8 mouse cellular contexts compared by ENCODE assay signal in the genomic region with DNA sequence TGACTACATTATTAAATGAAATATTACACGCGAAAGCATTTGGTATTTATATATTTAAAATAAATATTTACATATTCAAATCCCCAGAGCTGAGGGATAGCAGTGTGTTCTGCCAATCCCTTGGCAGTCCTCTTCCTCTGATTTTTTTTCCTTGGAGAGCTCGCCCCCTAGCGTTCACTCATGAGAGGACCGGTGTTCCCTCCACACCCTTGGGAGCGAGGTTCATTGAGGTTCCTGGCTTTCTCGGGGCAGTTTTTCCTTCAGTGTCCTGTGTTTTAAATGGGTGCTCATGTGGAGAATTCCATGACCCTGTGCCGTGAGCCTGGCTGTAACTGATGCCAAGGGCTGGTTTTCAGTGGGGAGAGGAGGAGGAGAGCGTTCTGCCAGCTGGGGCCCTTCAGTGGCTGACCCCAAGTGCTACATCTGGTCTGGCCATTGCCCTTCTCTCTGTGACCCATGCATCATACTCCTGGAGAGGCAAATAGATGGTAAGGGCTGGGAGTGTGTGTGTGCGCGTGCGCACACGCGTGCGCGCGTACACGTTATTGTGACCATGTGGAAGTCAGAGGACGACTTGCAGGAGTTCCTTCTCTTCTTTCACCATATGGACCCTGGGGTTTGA. TPM values are rescaled to one million over a fixed set of nuclear protein-coding genes. Genes with fewer than 3 reads are reported as not detected.
DNase-seq lines count a peak whose midpoint lies in the region; ATAC-seq and TF ChIP-seq lines count a peak whose summit lies in the region.

No protein-coding gene starts in this region.

- TF ChIP-seq EP300 in stomach, postnatal 0 days (optimal IDR thresholded peaks at IDR 0.05) = no peak

- DNase-seq in 3T3-L1 (ENCODE audit: low read depth, low spot score) = peak; percentile 82
- peak; percentile 82 for DNase-seq in adrenal gland, adult 2 months
- DNase-seq in gastrocnemius, postnatal 14 days = peak; percentile 72
- DNase-seq in liver, adult 2 months (ENCODE audit: extremely low read depth, low read depth, low spot score) = peak; percentile 57
- DNase-seq in neural tube, embryonic 10.5 days (ENCODE audit: extremely low spot score, low spot score) = peak; percentile 78
- DNase-seq in stomach, postnatal 0 days (ENCODE audit: low spot score) = peak; percentile 79

- no peak for TF ChIP-seq POLR2A in cortical plate, adult 2 months (IDR thresholded peaks at IDR 0.05; ENCODE audit: extremely low read depth, insufficient read depth, low read length)
- no peak for TF ChIP-seq POLR2A in liver, adult 2 months (IDR thresholded peaks at IDR 0.05; ENCODE audit: extremely low read depth, insufficient read depth, low read length)

- H3K9me3 ChIP-seq in kidney, embryonic 14.5 days (ENCODE audit: control insufficient read depth, low read length) = peaks cover 4% of the 10 kb centered on the region; the same call in 1 of the 2 replicates
- no peaks in the 10 kb centered on the region for H3K9me3 ChIP-seq in stomach, postnatal 0 days (ENCODE audit: control insufficient read depth, low read length)

- no peaks in the 10 kb centered on the region for H3K4me1 ChIP-seq in cortical plate, adult 2 months (ENCODE audit: control insufficient read depth, insufficient read depth, low read length)
- H3K4me1 ChIP-seq in kidney, embryonic 14.5 days (ENCODE audit: control insufficient read depth, insufficient read depth, low read length) = no peaks in the 10 kb centered on the region
- peaks cover 20% of the 10 kb centered on the region for H3K4me1 ChIP-seq in liver, adult 2 months (ENCODE audit: control insufficient read depth, insufficient read depth, low read length)
- H3K4me1 ChIP-seq in stomach, postnatal 0 days (replicated peaks; ENCODE audit: control insufficient read depth, insufficient read depth) = no peaks in the 10 kb centered on the region

- H3K27me3 ChIP-seq in kidney, embryonic 14.5 days (ENCODE audit: control insufficient read depth, insufficient read depth, low read length) = no peaks in the 10 kb centered on the region
- no peaks in the 10 kb centered on the region for H3K27me3 ChIP-seq in liver, adult 2 months (ENCODE audit: control insufficient read depth, insufficient read depth, low read length)
- H3K27me3 ChIP-seq in stomach, postnatal 0 days (ENCODE audit: control insufficient read depth, insufficient read depth, low read length) = no peaks in the 10 kb centered on the region

- no peaks in the 10 kb centered on the region for H3K36me3 ChIP-seq in kidney, embryonic 14.5 days (ENCODE audit: control insufficient read depth, insufficient read depth, low read length)
- H3K36me3 ChIP-seq in liver, adult 2 months (ENCODE audit: control insufficient read depth, insufficient read depth, low read length) = peaks cover 27% of the 10 kb centered on the region
- H3K36me3 ChIP-seq in stomach, postnatal 0 days (ENCODE audit: control insufficient read depth, insufficient read depth, low read length) = no peaks in the 10 kb centered on the region

- no peak overlapping the region for H3K4me3 ChIP-seq in cortical plate, adult 2 months (ENCODE audit: insufficient read depth, low read length)
- no peak overlapping the region for H3K4me3 ChIP-seq in kidney, embryonic 14.5 days (ENCODE audit: low read length)
- H3K4me3 ChIP-seq in liver, adult 2 months (ENCODE audit: insufficient read depth, low read depth, low read length) = no peak overlapping the region
- H3K4me3 ChIP-seq in stomach, postnatal 0 days (ENCODE audit: low read depth, low read length) = no peak overlapping the region

- 48% methylated on average over 19 of the region's 19 CpGs for WGBS in kidney, embryonic 14.5 days
- 55% methylated on average over 19 of the region's 19 CpGs for WGBS in liver, adult 2 months
- 47% methylated on average over 19 of the region's 19 CpGs for WGBS in stomach, postnatal 0 days

- H3K79me2 ChIP-seq in liver, adult 2 months (ENCODE audit: control insufficient read depth, insufficient read depth, low read length) = peaks cover 7% of the 10 kb centered on the region; the same call in 1 of the 2 replicates

- no peak overlapping the region for H3K27ac ChIP-seq in cortical plate, adult 2 months (ENCODE audit: insufficient read depth, low read length)
- no peak overlapping the region for H3K27ac ChIP-seq in kidney, embryonic 14.5 days (ENCODE audit: low read depth, low read length)
- no peak overlapping the region for H3K27ac ChIP-seq in liver, adult 2 months (replicated peaks; ENCODE audit: insufficient read depth, low read depth, low read length)
- H3K27ac ChIP-seq in stomach, postnatal 0 days (replicated peaks) = no peak overlapping the region

- ATAC-seq in kidney, embryonic 14.5 days (ENCODE audit: low FRiP score, low TSS enrichment) = peak; percentile 52; the same call in 1 of the 2 replicates
- peak; percentile 77 for ATAC-seq in stomach, postnatal 0 days (ENCODE audit: low FRiP score, low TSS enrichment)

- TF ChIP-seq CTCF in cortical plate, adult 2 months (IDR thresholded peaks at IDR 0.05; ENCODE audit: extremely low read depth, insufficient read depth, low read length) = peak; percentile 87
- peak; percentile 82 for TF ChIP-seq CTCF in liver, adult 2 months (IDR thresholded peaks at IDR 0.05; ENCODE audit: low read depth, low read length)
- TF ChIP-seq CTCF in stomach, postnatal 0 days (IDR thresholded peaks at IDR 0.05; ENCODE audit: low read depth) = peak; percentile 90

- intact Hi-C loops in gastrocnemius, postnatal 14 days (cut with DNase I; ENCODE audit: low total_unique reads) = loop anchor here (5.0 to 10.0 kb wide), 3 partner anchors 39 to 439 kb away; a partner anchor contains a TSS

- H3K9ac ChIP-seq in kidney, embryonic 14.5 days (ENCODE audit: low read depth, low read length) = no peak overlapping the region
- no peak overlapping the region for H3K9ac ChIP-seq in liver, adult 2 months (ENCODE audit: low read depth, low read length)
- H3K9ac ChIP-seq in stomach, postnatal 0 days (ENCODE audit: low read length) = no peak overlapping the region

- no peak overlapping the region for H3K4me2 ChIP-seq in kidney, embryonic 14.5 days (replicated peaks; ENCODE audit: low read depth, low read length)
- H3K4me2 ChIP-seq in stomach, postnatal 0 days (replicated peaks; ENCODE audit: low read depth) = no peak overlapping the region

RNA-seq across cellular contexts. Expression of a gene that starts 7.5 kb away (rescaled TPM):
- total RNA-seq in adrenal gland, adult 2 months (2021) = 1 to 10 TPM in 1 of 2 experiments, not detected in 1; 1.0 TPM
- polyA plus RNA-seq in adrenal gland, adult 2 months (2012; rRNA removed) = 0.17 and 0.66 TPM in 2 replicates
- polyA plus RNA-seq in cortical plate, adult 2 months (2012; rRNA removed) = 0.02 TPM in 1 of 2 replicates, not detected in the other
- not detected for total RNA-seq in gastrocnemius, postnatal 14 days (2021)
- 0.29 and 0.61 TPM in 2 replicates for polyA plus RNA-seq in kidney, embryonic 14.5 days (2014; fragmentation: Nextera tagmentation; extraction: Ambion mirVana)
- total RNA-seq in liver, adult 2 months (2014; rRNA removed) = 86.7 and 103 TPM in 2 replicates
- 161 and 173 TPM in 2 replicates for polyA plus RNA-seq in liver, adult 2 months (2012; rRNA removed)
- polyA plus RNA-seq in stomach, postnatal 0 days (2015; fragmentation: Nextera tagmentation; extraction: Ambion mirVana) = 0.05 and 0.16 TPM in 2 replicates

RNA-seq across cellular contexts. Expression of a gene that starts 29.2 kb away (rescaled TPM):
- total RNA-seq in adrenal gland, adult 2 months (2021) = not detected
- not detected in 2 replicates for polyA plus RNA-seq in adrenal gland, adult 2 months (2012; rRNA removed)
- polyA plus RNA-seq in cortical plate, adult 2 months (2012; rRNA removed) = 1.2 and 1.5 TPM in 2 replicates
- total RNA-seq in gastrocnemius, postnatal 14 days (2021) = not detected
- polyA plus RNA-seq in kidney, embryonic 14.5 days (2014; fragmentation: Nextera tagmentation; extraction: Ambion mirVana) = 0.14 TPM in 2 replicates
- total RNA-seq in liver, adult 2 months (2014; rRNA removed) = not detected in 2 replicates
- not detected in 2 replicates for polyA plus RNA-seq in liver, adult 2 months (2012; rRNA removed)
- polyA plus RNA-seq in stomach, postnatal 0 days (2015; fragmentation: Nextera tagmentation; extraction: Ambion mirVana) = 0.08 and 0.17 TPM in 2 replicates

RNA-seq across cellular contexts. Expression of a gene that starts 34.2 kb away (rescaled TPM):
- under 1 TPM in 1 of 2 experiments, not detected in 1; 0.28 TPM for total RNA-seq in adrenal gland, adult 2 months (2021)
- not detected in 2 replicates for polyA plus RNA-seq in adrenal gland, adult 2 months (2012; rRNA removed)
- 0.08 and 0.52 TPM in 2 replicates for polyA plus RNA-seq in cortical plate, adult 2 months (2012; rRNA removed)
- under 1 TPM in 1 of 2 experiments, not detected in 1; 0.04 TPM for total RNA-seq in gastrocnemius, postnatal 14 days (2021)
- 0.16 and 0.80 TPM in 2 replicates for polyA plus RNA-seq in kidney, embryonic 14.5 days (2014; fragmentation: Nextera tagmentation; extraction: Ambion mirVana)
- total RNA-seq in liver, adult 2 months (2014; rRNA removed) = not detected in 2 replicates
- polyA plus RNA-seq in liver, adult 2 months (2012; rRNA removed) = 0.02 TPM in 2 replicates
- 0.22 and 0.24 TPM in 2 replicates for polyA plus RNA-seq in stomach, postnatal 0 days (2015; fragmentation: Nextera tagmentation; extraction: Ambion mirVana)

RNA-seq across cellular contexts. Expression of a gene that starts 57.1 kb away (rescaled TPM):
- 10 to 100 TPM; 27.3 to 31.5 TPM for total RNA-seq in adrenal gland, adult 2 months (2021)
- 30.6 and 31.8 TPM in 2 replicates for polyA plus RNA-seq in adrenal gland, adult 2 months (2012; rRNA removed)
- polyA plus RNA-seq in cortical plate, adult 2 months (2012; rRNA removed) = 7.2 and 7.7 TPM in 2 replicates
- total RNA-seq in gastrocnemius, postnatal 14 days (2021) = 1 to 10 TPM in 1 of 2 experiments, under 1 TPM in 1; 1.00 to 1.5 TPM
- polyA plus RNA-seq in kidney, embryonic 14.5 days (2014; fragmentation: Nextera tagmentation; extraction: Ambion mirVana) = 2.0 and 2.2 TPM in 2 replicates
- 80.3 and 156 TPM in 2 replicates for total RNA-seq in liver, adult 2 months (2014; rRNA removed)
- 96.4 and 108 TPM in 2 replicates for polyA plus RNA-seq in liver, adult 2 months (2012; rRNA removed)
- polyA plus RNA-seq in stomach, postnatal 0 days (2015; fragmentation: Nextera tagmentation; extraction: Ambion mirVana) = 6.8 and 7.5 TPM in 2 replicates

Comparison
In these comparisons a context has a peak if more than half of its experiments do, and no peak if none do; other contexts are left out.
1. RNA of a gene that starts 7.5 kb away (polyA plus RNA-seq): 161 to 173 TPM in liver, adult 2 months; 0.17 to 0.66 TPM in adrenal gland, adult 2 months, 0.29 to 0.61 TPM in kidney, embryonic 14.5 days, 0.05 to 0.16 TPM in stomach, postnatal 0 days and 0.02 TPM in cortical plate, adult 2 months; every median in the first group is over 10 times any median in the second.
2. Peak in every context shown above with its lines, with median percentiles within 50 percentile points of each other: DNase-seq and CTCF ChIP-seq.